Mouse (Mus musculus) intestine, embryonic 16.5 days (tissue): ENCODE data around the gene Nxnl2. TPM values are rescaled to one million over a fixed set of nuclear protein-coding genes. Genes with fewer than 3 reads are reported as not detected.

ENCODE experiments used
- ATAC-seq: fragments of 200-750 bp; cut with Nextera tagmentation; 2 replicates; pipeline ENCODE4 v1.8.0; 2017; ENCODE audit warnings: moderate TSS enrichment, moderate library complexity
- H3K27ac ChIP-seq: fragments of 300-500 bp; sonication (generic); 2 replicates; pipeline ENCODE4 v1.5.1; 2014; ENCODE audit warnings: mild to moderate bottlenecking, low read length
- H3K27me3 ChIP-seq: fragments of 300-500 bp; sonication (generic); replicated peaks from 2 replicates; pipeline ENCODE4 v1.6.1; 2014; ENCODE audit warnings: low read length, control low read depth, mixed read lengths; ENCODE audit not compliant: control insufficient read depth, insufficient read depth
- H3K36me3 ChIP-seq: fragments of 300-500 bp; sonication (generic); 2 replicates; pipeline ENCODE4 v1.6.1; 2014; ENCODE audit warnings: low read length, control low read depth; ENCODE audit not compliant: control insufficient read depth, insufficient read depth
- H3K4me1 ChIP-seq: fragments of 300-500 bp; sonication (generic); 2 replicates; pipeline ENCODE4 v1.6.1; 2014; ENCODE audit warnings: low read length, control low read depth, mixed read lengths; ENCODE audit not compliant: control insufficient read depth, insufficient read depth
- H3K4me2 ChIP-seq: fragments of 300-500 bp; sonication (generic); 2 replicates; pipeline ENCODE4 v1.6.1; 2014; ENCODE audit warnings: low read depth, low read length, control low read depth
- H3K4me3 ChIP-seq: fragments of 300-500 bp; sonication (generic); 2 replicates; pipeline ENCODE4 v1.5.1; 2014; ENCODE audit warnings: mild to moderate bottlenecking, low read length
- H3K9ac ChIP-seq: fragments of 300-500 bp; sonication (generic); 2 replicates; pipeline ENCODE4 v1.6.1; 2014; ENCODE audit warnings: low read depth, low read length
- H3K9me3 ChIP-seq: fragments of 300-500 bp; sonication (generic); 2 replicates; pipeline ENCODE4 v1.6.1; 2016; ENCODE audit warnings: low read length, control low read depth; ENCODE audit not compliant: control insufficient read depth
- WGBS: fragments of 180-500 bp; shearing (Covaris S2); extraction: QIAGEN DNeasy Blood & Tissue Kit; methylation state at CpG from one replicate; pipeline ENCODE4 v1.1.7; 2014; 5-methylcytosine and 5-hydroxymethylcytosine counted together
- polyA plus RNA-seq: library from polyadenylated mRNA; unstranded; fragments of >200 nt; fragmentation: Nextera tagmentation; extraction: Ambion mirVana; gene quantifications from 2 replicates; pipeline ENCODE4 v1.2.1, GENCODE M21; 2015

Nxnl2 gene
- polyA plus RNA-seq, 1 experiment from 2014 or later, result 1.9 TPM

DNA sequence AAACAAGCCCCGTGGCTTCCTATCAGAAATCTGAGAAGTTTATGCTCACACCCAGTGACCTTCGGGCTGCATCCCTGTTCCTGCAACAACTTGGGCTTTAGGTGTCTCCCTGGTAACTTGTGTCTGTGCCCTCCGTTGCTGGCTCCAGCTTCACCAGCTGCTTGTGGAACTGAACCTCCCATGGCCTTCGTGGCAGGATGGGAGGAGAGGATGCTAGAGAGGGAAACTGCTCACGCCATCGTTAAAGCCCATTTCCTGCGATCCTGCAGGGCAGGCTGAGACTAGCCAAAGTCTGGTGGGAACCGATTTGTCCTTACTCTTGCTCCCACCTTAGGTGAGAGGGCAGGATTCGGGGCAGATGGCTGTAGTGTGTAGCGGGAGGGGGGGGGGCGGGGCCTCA is 4.1 kb upstream of the Nxnl2 start:
- 48% methylated on average over 10 of the region's 11 CpGs for WGBS
- ATAC-seq, result no peak
- Histone ChIP-seq H3K4me3 (no peak overlapping the region), H3K9me3 (no peaks in the 10 kb centered on the region), H3K36me3 (no peaks in the 10 kb centered on the region), H3K27ac (no peak overlapping the region), H3K27me3 (peaks cover under 1% of the 10 kb centered on the region; the same call in 1 of the 2 replicates), H3K4me2 (no peak overlapping the region), H3K4me1 (peaks cover 8% of the 10 kb centered on the region), H3K9ac (no peak overlapping the region)

DNA sequence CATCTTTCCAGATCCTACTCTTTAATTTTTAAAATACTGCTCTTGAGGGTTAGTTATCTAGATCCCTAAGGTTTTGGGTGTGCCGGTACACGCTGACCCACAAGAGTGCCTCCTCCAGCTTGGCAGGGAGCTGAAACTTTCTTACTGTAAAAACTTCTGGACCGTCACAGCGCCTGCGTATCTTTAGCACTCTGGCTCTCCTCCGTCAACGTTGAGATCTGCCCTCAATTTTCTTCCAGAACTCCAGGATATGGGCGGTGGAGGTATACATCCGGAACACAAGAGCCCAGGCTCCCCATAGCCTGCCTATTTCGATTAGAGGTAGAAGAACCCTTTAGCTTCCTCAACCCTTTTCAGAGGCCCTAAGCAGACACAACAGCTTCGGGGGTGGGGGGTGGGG is 607 bp upstream of the Nxnl2 start:
- peaks cover 9% of the 10 kb centered on the region for H3K4me1 ChIP-seq
- WGBS, result 27% methylated on average over 11 of the region's 11 CpGs
- H3K27me3 ChIP-seq, result peaks cover 4% of the 10 kb centered on the region; the same call in 1 of the 2 replicates
- ATAC-seq, result no peak; the same call in 1 of the 2 replicates
- H3K27ac ChIP-seq, result no peak overlapping the region
- H3K4me2 ChIP-seq, result peak overlapping the region; percentile 96
- no peaks in the 10 kb centered on the region for H3K36me3 ChIP-seq
- 0 out of 2 replicates have a peak overlapping the region, but pooled peaks have one; percentile 68 for H3K9ac ChIP-seq
- peak overlapping the region; percentile 62 for H3K4me3 ChIP-seq
- no peaks in the 10 kb centered on the region; the same call in 1 of the 2 replicates for H3K9me3 ChIP-seq

DNA sequence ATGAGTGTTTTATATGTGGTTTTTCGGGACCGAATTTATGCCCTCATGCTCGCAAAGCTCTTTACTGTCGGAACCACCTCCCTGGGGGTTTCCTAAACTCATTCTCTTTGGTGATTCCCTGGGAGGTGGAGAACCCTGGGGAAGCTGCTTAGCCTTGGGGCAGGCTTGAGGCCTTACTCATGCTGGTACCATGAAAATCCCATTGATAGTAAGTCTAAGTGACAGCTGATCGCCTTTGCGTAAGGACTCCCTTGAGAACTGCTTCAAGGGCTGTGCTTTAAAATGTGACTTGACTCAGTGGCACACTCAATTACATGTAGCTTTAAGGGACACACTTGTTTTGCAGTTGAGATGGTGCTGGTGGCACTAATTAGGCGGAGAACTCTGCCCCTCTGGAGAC is 1.8 kb downstream of the Nxnl2 start:
- Histone ChIP-seq H3K9me3 (no peaks in the 10 kb centered on the region; the same call in 1 of the 2 replicates), H3K4me1 (peaks cover 9% of the 10 kb centered on the region), H3K27me3 (peaks cover 4% of the 10 kb centered on the region; the same call in 1 of the 2 replicates), H3K27ac (no peak overlapping the region), H3K36me3 (no peaks in the 10 kb centered on the region), H3K9ac (no peak overlapping the region), H3K4me3 (no peak overlapping the region), H3K4me2 (no peak overlapping the region)
- 94% methylated on average over 7 of the region's 7 CpGs for WGBS
- no peak for ATAC-seq

DNA sequence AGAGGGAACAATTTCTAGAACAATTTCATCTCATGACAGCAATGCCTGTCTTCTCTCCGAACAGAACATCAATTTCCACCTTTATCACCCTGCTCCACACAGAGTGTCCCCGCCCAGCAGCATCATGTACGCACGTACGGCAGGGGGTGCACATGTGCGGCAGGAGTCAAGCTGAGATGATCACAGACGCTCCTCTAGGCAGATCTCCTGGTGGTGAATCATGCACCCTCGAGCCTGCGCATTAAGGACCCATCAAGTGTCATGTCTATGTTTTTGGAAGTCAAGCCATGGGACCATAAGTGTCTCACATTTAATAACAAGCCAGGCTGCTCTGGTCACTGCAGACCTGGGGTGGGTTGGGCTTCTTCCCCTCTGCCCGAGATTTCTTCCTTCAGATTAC is 8.1 kb downstream of the Nxnl2 start:
- H3K4me2 ChIP-seq, result no peak overlapping the region
- H3K9ac ChIP-seq, result no peak overlapping the region
- WGBS, result 77% methylated on average over 10 of the region's 10 CpGs
- H3K36me3 ChIP-seq, result no peaks in the 10 kb centered on the region
- H3K27ac ChIP-seq, result no peak overlapping the region
- H3K4me3 ChIP-seq, result no peak overlapping the region
- ATAC-seq, result no peak
- H3K9me3 ChIP-seq, result no peaks in the 10 kb centered on the region
- H3K4me1 ChIP-seq, result no peaks in the 10 kb centered on the region
- H3K27me3 ChIP-seq, result no peaks in the 10 kb centered on the region

DNA sequence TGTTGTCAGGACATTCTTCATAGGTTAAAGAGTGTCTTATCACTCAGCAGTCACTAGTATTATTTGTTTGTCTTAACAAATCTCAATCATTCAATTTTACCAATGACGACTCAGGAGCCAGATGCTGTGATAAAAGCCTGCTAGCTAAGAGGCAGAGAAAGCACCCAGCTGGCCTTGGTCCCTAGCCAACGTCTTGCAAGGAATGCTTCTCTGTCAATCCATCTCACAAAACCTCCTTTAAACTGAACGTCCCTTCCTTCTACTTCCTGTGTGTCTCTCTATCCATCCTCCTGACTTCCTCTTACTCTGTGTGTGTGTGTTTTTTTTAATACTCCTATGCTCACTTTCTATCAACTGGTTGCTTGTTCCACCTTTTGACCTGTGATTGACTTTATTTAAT is 8.5 kb downstream of the Nxnl2 start:
- Histone ChIP-seq H3K4me1 (no peaks in the 10 kb centered on the region), H3K4me2 (no peak overlapping the region), H3K9me3 (no peaks in the 10 kb centered on the region), H3K4me3 (no peak overlapping the region), H3K27me3 (no peaks in the 10 kb centered on the region), H3K9ac (no peak overlapping the region), H3K36me3 (no peaks in the 10 kb centered on the region), H3K27ac (no peak overlapping the region)
- no peak for ATAC-seq
- WGBS, result 31% methylated on average over 3 of the region's 3 CpGs

DNA sequence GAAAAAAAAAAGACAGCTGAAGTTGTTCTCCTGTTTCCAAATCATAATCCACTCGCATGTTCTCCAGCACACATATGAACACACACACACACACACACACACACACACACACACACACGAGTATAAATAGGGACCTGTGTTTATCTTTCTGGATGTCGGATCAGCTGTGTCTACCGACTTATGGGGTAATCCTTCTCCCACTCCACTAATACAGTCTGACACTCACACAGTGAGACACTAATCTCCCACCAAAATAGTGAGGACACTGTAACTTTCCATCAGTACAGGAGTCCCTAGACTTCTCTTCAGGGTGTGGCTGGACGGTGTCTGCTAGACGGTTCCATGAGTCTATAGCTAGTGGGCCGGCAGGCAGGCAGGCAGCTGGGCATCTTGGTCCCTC is 11.4 kb downstream of the Nxnl2 start:
- Histone ChIP-seq H3K9ac (no peak overlapping the region), H3K27me3 (no peaks in the 10 kb centered on the region), H3K4me2 (no peak overlapping the region), H3K27ac (no peak overlapping the region), H3K9me3 (peaks cover under 1% of the 10 kb centered on the region; the same call in 1 of the 2 replicates), H3K36me3 (no peaks in the 10 kb centered on the region), H3K4me3 (no peak overlapping the region), H3K4me1 (no peaks in the 10 kb centered on the region)
- ATAC-seq, result no peak
- 67% methylated on average over 7 of the region's 7 CpGs for WGBS

DNA sequence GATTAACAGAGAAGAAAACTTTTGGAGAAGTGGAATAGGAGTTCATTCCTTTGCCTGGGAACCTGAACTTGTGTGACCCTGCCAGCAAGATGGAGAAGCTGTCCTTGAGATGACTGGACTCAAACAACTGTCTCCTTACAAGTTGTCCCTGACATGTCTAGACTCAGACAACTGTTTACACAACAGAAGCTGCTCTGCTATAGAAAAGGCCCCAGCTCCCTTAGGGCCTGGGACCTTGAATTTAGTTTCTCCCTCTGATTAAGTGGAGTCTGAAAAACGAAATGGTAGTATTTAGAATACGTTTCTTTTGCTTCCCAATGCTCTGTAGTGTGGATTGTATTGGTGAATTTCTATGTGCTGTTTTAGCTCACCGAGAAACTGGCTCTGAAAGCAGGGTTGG is 14.1 kb downstream of the Nxnl2 start:
- WGBS, result 78% methylated on average over 3 of the region's 3 CpGs
- no peak for ATAC-seq

DNA sequence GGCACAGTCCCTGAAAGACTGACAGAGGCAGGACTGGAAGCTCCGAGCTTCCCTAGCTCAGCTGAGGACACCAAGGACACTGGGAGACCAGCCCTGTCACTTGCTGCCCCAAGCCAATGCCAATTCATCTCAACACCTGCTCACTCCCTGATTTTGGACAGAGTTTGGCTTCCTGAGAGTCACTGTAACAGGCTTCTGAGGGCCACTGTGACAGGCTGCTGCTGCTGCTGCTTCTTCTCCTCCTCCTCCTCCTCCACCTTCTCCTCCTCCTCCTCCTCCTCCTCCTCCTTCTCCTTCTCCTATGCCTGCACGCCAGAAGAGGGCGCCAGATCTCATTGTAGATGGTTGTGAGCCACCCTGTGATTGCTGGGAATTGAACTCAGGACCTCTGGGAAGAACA is 19.5 kb downstream of the Nxnl2 start:
- no peak overlapping the region for H3K9ac ChIP-seq
- H3K4me3 ChIP-seq, result no peak overlapping the region
- no peak overlapping the region for H3K27ac ChIP-seq
- no peaks in the 10 kb centered on the region for H3K27me3 ChIP-seq
- WGBS, result 70% methylated on average over 3 of the region's 3 CpGs
- H3K36me3 ChIP-seq, result no peaks in the 10 kb centered on the region
- no peaks in the 10 kb centered on the region for H3K4me1 ChIP-seq
- no peak overlapping the region for H3K4me2 ChIP-seq
- peaks cover 2% of the 10 kb centered on the region; the same call in 1 of the 2 replicates for H3K9me3 ChIP-seq
- ATAC-seq, result no peak

More for the DNA sequence above, 14.1 kb downstream of the Nxnl2 start:
- no peaks in the 10 kb centered on the region for H3K27me3 ChIP-seq
- no peaks in the 10 kb centered on the region for H3K4me1 ChIP-seq
- no peak overlapping the region for H3K4me3 ChIP-seq
- H3K9me3 ChIP-seq, result peaks cover 2% of the 10 kb centered on the region; the same call in 1 of the 2 replicates
- H3K4me2 ChIP-seq, result no peak overlapping the region
- H3K9ac ChIP-seq, result no peak overlapping the region
- no peak overlapping the region for H3K27ac ChIP-seq
- H3K36me3 ChIP-seq, result no peaks in the 10 kb centered on the region

DNA sequence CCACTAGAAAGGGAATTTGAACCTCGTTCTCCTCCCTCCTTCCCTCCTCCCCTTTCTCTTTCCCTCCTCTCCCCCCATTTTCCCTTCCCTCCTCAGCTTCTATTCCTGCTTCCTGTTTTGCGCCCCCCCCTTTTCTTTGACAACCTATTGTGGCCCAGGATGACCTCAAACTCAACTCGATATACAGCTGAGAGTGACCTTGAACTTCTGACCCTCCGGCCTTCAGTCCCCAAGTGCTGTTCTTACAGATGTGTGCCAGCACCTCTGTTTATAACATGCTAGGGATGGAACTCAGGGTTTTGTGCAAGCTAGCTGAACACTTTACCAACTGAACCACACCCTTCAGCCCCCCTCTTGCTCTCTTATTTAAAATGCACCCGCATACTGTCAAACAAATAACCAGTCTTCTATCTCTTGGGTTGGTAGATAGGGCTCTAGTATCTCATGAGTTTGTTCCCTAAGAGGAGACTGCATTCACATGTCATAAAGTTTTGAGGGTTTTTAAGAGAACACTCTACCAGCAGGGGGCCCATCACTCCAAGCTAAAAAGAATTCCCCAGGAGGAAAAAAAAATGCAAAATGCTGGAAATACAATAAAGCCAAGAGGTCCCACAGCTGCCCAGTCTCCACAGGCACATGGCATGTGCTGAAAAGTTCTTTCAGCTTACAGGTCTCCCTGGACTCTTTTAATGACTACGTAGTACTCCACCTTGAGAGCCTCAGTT is 20.8 kb downstream of the Nxnl2 start:
- Histone ChIP-seq H3K9me3 (peaks cover 2% of the 10 kb centered on the region; the same call in 1 of the 2 replicates), H3K9ac (no peak overlapping the region), H3K36me3 (no peaks in the 10 kb centered on the region), H3K4me2 (no peak overlapping the region), H3K27ac (no peak overlapping the region), H3K4me1 (no peaks in the 10 kb centered on the region), H3K4me3 (no peak overlapping the region), H3K27me3 (no peaks in the 10 kb centered on the region)
- no peak for ATAC-seq
- 77% methylated on average over 6 of the region's 6 CpGs for WGBS
